Mouse (Mus musculus) natural killer cell, adult 2 months (primary cell): ENCODE measurements around the gene Glcci1.

Source experiments
- DNase-seq, 2 experiments: peaks; one replicate each; pipeline ENCODE4 v3.0.0; 2022; ENCODE audit warnings: low spot score in 2 of 2

Glcci1 gene

DNA sequence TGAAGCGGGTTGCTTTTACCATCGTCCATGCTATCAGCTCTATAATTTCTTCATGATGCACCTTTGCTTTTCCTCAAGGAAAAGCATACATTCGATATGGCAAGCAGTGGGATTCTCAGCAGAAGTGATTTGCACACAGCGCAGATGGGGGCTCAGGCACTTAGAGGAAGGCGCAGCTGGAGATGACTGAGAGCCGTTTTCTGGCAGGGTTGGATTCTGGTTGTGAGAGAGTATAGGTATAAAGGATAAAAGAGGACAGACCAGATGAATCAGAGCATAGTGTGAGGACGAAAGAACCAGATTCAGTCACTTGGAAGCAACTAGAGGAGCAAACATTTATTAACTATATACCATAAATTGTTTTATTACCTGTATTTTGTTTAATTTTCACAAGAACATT, 36.4 kb downstream of the Glcci1 start:
- no peak for DNase-seq

DNA sequence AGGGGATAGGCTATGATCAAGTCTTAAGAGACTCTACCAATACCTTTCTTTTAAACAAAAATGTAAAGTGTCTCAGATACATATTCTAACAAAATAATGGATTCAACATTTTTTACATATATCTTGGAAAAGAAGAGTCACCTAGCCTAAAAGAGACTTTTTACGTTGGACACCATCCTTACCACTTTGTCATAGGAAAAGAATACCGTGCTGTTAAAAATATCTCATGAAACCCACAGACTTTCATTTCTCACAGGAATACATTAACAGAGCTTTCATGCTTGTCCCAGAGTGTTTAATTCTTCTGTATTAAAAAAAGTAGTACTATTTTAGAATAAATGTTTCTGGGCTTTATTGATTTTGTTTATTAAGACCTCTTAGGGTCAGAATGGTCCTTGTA, 41.8 kb downstream of the Glcci1 start:
- DNase-seq = no peak

DNA sequence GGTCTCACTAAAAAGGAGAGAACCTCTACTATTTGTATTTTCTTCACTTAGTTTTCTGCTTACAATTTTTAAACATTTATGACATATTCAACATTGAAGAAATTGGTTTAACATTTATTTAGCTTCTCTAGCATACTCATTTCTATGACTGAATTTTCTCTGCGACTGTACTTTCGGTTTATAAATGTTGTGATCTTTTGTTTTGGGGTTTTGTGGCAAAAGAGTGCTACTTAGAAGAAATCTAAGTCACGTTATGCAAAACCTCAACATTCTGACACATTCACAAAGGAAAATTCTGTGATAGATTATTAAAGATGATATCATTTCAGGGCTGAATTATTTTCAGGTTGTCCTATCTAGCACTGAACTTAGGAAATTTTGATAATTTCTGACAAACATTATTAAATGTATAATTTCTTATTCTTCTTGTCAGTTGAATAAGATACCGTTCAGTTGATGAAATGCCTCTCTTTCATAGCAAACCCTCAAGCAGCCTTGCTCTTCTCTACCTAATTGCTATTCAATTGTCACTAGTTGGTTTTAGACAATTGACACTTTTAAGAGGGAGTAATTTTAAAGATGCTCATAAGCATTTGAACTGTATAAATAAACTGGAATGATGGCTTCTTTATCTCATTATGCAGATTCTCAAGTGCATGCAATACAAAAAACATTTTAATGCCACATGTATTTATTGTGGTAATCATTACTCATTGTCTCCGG, 47.6 kb downstream of the Glcci1 start:
- DNase-seq = no peak

DNA sequence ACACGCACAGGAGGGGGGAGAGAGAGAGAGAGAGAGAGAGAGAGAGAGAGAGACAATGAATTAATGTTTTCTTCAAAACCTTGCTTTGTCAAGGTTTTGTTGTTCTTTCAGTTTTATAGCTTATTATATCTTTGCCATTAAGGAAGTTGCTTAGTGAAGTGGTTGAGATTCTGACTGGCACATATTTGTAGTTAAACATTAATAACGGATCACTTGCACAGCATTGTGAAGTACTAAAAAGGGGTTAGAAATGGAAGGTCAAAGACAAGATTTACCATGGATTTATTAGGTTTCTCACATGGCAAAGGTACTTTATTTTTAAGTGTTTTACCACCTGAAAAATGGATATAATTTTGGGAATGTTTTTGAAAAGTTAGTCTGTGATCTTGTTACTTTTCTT, 51.3 kb downstream of the Glcci1 start:
- no peak for DNase-seq

DNA sequence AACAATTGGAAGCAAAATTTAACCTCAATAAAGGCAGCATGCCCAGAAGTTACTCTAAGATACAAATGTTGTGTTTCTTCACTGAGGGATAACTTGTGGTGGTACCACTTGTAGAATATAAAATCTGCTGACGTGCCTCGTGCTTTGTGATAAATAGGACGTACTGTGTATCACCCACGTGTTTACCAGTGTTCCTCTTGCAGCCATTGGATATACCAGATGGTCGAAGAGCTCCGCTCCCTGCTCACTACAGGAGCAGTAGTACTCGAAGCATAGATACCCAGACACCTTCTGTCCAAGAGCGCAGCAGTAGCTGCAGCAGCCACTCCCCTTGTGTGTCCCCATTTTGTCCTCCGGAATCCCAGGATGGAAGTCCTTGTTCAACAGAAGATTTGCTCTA, 73.0 kb downstream of the Glcci1 start:
- no peak for DNase-seq

DNA sequence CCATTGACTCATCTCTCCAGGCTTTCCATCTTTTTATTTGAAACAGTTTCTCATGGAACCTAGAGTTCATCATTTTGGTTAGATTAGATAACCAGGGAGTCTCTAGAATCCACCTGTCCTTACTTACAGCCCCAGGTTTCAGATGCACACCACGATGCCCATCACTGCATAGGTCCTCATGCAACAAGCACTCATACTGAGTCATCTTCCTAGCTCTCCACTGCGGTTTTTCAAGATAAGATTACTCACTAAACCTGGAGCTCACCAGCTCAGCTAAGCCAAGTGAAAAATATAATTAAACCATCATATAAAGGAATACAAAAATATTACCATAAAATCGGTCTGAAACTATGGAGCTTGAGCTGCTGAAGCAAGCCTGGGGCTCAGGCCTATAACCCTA, 74.5 kb downstream of the Glcci1 start:
- DNase-seq = no peak

DNA sequence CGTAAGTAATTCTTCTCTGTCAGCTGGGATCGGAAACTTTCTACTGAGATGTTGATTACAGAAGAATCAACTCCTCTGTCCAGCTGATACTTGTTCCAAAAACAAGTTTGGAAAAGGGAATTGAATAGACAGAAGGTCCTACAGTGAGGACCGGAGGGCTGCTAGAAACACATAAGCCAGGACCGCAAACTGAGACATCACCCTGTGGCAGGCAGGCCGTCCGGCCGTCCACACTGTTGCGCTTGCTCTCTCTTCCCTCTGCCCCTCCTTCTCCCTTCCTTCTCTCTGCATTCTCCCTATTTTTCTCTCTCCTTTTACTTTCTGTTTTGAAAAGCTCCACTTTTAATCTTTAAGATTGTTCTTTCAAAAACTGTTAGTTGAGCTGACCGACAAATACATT, 82.3 kb downstream of the Glcci1 start:
- no peak for DNase-seq

DNA sequence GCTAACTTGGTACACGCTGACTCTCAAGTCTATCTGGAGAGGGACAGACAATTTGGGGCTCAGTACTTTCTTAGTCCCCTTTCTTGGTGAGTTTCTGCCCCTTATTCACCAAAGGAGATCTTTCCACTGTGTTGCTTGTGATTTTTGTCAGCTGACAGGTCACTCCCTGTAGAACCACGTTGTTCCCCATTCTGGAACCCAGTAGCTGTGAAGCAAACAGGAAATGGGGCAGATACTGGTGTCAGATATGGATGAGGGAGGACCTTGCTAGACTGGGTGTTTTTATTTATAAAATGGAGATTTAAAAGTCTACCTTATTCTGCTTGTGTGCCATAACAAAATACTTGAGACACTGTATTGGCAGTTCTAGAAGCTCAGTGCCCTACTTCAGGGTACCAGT, 108.0 kb downstream of the Glcci1 start:
- peak; percentile 21 to 27 for DNase-seq

DNA sequence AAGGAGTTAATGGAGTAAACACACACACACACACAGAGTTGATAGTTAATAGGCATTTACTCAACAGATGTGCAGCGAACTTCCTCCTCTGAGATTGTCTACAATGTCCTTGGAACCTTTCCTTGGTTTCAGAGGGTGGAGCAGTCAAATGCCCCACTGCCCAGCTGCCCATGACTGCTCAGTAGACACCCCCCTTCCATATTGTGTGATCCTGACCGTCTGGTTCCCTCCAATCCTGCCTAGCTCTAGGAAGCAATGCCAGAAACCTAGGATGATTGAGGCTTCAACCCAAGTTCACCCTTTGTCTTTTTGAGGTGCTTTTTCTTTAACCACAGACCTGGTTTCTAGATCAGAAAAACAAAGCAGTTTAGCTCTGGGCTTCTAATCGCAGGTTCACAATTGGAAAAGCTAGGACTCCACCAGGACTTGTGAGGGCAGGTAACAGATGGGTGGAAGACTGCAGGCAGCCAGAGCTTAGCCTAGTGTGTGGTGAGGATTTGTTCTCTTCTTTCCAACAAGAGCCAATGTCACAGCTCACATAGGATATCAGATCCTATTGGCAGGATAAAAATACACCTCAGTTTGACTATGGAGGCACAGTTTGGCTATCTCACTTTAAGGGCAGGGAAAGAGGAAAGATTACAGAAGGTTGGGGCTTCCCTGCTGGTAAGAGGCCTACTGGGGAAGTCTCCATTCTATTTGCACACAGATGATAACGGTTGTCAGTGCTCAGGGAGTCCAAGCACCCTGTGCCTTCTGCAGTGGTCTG, 110.4 kb downstream of the Glcci1 start:
- DNase-seq = no peak

DNA sequence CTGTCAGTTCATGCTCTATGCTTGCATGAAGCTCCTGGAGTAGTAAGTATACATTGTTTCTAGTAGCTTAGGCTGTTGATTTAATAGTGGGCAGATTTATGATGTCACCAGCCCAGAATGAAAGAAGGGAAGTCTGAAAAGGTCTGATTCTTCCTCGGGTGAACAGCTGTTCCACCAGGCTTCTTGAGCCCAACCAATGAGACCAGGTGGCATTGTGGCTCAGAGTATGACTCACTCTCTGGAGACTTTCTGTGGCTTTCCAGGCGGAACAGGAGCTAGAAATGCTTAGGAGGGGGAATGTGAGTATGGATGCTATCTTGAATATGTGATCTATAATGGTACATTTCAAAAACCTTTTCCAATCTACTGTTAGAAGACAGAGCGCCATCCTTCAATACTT, 113.6 kb downstream of the Glcci1 start:
- no peak for DNase-seq

DNA sequence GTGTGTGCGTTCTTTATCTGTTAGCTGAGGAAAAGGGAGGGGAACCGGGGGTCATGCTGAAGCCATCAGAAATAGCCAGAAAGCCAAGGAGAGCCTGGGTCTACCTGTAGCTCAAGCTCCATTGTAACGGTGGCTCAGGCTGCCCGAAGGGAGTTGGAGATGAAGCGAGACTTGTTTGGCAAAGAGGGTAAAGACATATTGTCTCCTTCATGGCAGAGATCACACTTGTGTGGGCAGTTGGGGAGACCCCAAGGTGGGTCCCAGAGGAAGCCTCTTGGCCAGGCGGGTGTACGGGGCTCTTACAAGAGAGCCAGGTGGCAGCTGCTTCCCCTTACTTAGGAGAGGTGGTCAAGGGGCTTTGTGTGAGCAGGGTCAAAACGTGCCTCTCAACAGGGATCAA, 118.8 kb downstream of the Glcci1 start:
- no peak for DNase-seq

DNA sequence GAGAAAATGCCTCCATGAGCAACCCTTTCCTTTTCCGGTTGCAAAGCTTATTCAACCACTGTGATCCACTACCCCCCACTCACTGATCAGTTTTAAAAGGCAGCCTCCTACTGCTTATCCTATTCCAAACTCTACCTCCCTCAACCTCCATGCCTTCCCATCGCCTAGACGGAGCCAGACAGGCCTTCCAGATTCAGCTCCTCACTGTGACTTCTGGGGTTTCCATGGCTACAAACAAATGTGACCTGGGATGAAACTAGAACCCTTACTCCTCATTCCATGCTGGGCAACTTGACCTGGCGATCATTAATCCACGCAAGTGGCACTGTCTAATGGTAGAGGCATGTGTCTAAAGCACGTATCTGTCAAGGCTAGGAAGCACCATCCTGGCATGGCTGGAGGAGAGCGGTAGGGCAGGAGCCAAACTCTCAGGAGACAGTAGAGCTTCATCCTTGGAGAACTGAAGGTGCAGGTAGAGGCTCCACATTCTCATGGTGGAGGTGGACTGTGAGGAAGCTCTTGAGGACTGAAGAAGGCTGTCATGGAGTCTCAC, 119.4 kb downstream of the Glcci1 start:
- DNase-seq = no peak

DNA sequence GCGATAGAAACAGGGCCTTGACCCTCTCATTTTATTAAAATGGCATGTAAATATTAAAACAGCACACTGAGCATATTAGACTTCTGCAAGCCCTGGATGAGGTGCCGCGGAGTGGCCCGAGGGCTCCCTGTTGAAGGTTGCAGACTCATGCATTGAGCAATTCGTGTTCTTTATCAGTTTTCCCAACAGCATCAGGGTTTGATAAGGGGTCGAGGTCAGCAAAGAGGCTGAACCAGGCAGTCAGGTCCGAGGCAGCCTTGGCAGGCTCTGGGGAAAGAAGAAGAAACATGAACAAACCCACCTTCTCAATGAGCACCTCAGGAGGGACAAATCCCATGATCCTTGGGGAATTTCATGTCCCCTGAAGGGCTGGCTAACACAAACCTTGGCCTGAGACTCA, 121.1 kb downstream of the Glcci1 start:
- DNase-seq = no peak

DNA sequence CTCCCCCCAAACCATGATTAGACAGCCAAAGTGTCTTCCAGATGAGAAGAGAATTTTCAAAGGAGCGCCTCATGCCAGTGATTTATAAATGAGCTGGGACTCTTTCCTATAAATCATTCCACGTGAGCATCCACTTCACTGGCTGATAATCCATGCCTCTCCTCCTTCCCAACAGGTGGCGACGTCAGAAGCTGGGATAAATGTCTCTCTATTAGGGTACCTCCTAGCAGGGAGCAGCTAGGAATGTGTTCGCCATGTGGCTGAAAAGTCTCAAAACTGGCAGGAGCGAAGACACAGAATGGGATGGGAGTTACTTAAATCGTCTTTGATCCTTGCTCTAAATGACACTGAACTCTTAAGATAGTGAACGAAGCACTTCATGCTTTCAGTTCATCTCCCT, 122.0 kb downstream of the Glcci1 start:
- no peak for DNase-seq

DNA sequence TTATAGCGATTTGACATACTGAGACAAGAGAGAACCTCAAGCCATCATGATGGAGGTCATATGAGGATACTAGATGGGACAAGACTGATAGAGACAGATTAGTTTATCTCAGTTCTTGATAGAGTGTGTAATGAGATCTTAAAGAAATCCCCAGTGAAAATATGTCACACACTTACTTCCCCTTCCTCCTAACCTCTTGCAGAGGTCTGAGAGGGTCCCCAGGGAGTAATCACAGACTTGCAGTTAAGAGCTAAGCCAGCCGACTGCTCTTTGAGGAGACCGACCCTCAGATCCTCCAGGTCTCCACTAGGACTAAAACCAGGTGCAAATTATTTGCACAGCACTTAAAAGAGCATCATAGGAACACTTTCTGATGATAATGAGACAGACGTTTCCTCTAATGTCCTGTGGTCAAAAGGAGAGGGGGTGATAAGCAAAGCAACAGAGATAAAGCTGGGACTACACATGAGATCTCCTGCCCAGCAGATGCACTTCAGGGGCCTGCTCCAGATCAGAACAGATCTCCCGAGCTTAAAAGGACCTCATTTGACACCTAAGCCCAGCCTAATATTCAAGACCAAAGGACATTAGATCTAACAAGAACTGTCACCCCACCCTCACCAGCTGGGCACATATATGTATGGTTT, 122.7 kb downstream of the Glcci1 start:
- peak in 1 of 2 experiments; percentile 47 for DNase-seq

DNA sequence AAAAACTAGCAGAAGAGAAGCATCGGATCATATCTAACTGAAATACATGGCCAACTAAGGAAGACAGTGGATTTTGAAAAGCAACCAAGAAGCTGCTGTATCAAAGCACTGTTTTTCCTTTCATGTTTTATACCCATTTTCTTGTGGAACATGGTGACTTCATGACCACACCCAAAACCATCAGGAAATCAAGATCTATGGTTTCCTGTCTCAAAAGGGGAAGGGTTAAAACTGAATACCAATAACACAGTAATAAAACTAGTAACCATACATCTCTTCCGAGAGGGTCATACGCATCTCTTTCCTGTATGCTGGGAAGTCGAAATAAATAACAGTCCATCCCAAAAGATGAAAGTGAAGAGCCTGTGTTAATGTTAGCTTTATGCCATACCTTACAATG, 123.3 kb downstream of the Glcci1 start:
- DNase-seq = no peak

DNA sequence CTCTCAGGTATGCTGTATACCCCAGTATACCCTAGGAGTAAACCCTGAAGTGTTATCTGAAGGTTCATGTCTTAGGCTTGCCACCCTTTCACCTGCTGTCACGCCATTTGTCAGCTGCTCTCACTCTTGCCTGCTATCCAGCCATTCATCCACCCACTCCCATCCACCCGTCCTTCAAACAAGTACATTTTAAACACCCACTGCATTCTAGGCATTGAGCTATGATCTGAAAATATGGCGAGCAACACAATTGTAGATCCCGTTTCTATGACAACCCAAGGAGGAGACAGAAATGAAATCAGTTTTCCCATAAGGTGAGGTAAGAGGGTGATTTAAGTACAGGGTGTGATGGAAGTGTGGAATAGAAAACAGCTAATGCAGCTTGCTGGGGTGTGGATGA, 128.7 kb downstream of the Glcci1 start:
- DNase-seq = no peak

DNA sequence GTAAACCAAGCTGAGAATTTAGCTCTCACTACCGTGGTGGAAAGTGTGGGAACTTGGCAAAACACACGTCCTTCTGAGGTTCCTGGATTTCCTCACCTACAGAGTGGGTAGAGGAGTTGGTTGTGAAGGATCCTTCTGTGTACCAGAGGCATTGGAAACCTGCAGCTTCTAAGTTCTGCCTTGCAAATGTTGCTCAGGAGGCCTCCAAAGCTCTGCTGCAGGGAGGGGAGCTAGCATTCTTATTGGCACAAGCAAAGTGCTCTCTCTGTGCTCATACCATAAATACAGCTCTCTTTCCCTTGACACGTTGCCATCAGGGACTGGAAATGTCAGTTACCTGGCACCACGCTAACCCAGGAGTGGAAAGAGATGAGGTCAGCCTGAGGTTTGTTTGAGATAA, 129.5 kb downstream of the Glcci1 start:
- no peak for DNase-seq

DNA sequence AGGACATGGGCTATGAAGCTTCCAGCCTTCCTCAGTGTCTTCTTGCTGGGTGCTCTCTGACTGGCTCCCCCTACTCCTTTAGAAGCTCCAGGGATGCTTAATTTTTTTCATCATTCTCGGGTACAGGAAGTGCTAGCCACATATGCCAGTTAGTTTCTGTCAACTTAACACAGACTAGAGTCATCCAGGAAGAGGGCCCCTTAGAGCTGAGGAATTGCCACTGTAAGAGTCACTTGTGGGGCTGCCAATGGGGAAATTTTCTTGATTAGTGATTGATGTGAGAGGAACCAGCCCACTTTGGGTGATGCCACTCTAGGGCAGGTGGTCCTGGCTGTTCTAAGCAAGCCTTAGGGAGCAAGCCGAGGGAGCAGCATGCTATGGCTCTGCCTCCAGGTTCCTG, 130.1 kb downstream of the Glcci1 start:
- DNase-seq = no peak

DNA sequence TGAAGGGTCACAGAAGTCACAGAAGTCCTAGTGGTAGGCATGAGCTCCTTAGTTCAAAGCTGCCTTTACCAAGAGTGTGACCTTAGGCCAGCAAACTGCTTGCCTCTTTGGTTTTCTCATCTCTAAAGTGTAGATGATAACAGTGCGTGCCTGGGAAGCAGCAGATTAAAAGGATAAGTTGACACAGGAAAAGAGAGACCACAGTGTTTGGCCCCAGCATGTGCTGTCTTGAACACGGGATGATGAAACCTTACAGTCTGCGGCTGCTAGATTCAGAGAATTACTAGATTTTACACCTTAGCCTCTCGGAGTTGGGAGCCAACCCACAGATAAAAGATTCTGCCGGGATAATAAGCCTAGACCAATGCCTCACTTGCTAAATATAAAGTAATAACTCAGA, 131.5 kb downstream of the Glcci1 start:
- DNase-seq = peak; percentile 35 to 64

DNA sequence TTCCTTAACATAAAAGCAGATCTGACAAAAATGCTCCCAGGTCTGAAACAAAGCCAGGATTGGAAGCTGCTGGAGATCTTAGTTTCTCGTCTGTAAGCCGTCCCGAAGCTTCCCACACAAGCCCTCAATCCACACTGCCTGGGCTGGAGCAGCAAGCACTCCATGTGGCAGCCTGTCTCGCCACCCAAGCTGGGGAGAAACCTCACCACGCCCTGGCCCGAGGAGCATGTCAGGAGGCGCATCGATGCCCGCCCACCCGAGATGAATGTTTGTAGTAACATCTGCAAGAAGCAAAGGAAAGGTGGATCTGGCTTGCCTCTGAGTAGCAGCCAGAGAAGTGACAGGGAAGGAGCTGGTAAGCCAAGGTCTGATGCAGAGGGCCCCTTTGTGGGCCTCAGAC, 135.3 kb downstream of the Glcci1 start:
- no peak for DNase-seq

DNA sequence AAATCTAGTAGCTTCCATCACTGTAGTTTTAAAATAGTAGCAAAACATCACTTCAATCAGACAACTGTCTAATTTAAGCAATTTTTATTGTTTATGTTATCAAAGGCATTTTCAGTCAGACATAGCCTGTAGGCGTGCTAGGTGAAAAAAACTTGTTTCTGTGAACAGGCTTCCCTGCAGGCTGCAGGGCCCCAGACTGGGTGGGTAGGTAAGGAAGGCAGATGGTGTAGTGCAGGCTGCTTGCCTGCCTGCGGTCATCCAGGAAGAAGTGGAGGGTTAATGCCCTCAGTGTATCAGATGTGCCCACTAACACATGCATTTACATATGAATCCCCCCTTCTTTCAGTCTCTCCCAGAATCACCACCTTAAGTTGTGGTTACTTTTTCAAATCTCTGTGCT, 136.3 kb downstream of the Glcci1 start:
- DNase-seq = no peak
